Mouse (Mus musculus): ENCODE measurements at regions not wholly inside any gene's neighbourhood (a gene's known extent, or its start where the extent isn't known, plus 50 kb on each side); places are given as distances from the start of the nearest gene placed in this dataset.
"Not testable (repeated sequence)": the region's sequence is repeated elsewhere in the genome, so short reads cannot be mapped to it uniquely, and the experiment has no call there.

DNA sequence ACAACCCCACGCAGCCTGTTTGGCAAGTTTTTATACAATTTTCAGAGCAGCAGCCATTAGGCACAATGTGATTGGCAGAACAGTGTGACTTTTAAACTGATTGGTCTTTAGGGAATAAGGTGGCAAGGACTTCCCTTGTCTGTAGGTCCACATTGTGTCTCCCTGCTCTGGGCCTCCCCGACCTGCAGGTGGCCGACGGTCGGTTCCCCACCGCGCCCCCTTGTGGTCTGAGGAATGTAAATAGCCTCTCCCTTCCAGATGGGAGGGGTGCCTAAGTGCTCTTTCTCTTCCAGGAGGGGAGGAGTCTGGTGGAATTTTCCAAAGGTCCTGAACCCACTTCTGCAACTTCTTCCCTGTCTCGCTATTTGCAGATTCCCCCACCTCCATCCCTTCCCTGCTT, 52.5 kb upstream of the Prr5 start:
- not testable (repeated sequence) for H3K27me3 ChIP-seq (ENCODE audit: control insufficient read depth, insufficient read depth, low read length); H3K36me3 ChIP-seq (ENCODE audit: control insufficient read depth, insufficient read depth, low read length); H3K4me2 ChIP-seq (ENCODE audit: low read depth, low read length); H3K4me1 ChIP-seq (ENCODE audit: control insufficient read depth, insufficient read depth, low read length); H3K4me3 ChIP-seq (replicated peaks; ENCODE audit: low read length); H3K9me3 ChIP-seq (replicated peaks; ENCODE audit: control insufficient read depth, low read length); H3K27ac ChIP-seq (ENCODE audit: low read length); H3K9ac ChIP-seq (ENCODE audit: low read length)
- ATAC-seq (ENCODE audit: insufficient read depth, low FRiP score), result peak; percentile 45; the same call in 1 of the 2 replicates
- WGBS, result 8% methylated on average over 8 of the region's 8 CpGs

DNA sequence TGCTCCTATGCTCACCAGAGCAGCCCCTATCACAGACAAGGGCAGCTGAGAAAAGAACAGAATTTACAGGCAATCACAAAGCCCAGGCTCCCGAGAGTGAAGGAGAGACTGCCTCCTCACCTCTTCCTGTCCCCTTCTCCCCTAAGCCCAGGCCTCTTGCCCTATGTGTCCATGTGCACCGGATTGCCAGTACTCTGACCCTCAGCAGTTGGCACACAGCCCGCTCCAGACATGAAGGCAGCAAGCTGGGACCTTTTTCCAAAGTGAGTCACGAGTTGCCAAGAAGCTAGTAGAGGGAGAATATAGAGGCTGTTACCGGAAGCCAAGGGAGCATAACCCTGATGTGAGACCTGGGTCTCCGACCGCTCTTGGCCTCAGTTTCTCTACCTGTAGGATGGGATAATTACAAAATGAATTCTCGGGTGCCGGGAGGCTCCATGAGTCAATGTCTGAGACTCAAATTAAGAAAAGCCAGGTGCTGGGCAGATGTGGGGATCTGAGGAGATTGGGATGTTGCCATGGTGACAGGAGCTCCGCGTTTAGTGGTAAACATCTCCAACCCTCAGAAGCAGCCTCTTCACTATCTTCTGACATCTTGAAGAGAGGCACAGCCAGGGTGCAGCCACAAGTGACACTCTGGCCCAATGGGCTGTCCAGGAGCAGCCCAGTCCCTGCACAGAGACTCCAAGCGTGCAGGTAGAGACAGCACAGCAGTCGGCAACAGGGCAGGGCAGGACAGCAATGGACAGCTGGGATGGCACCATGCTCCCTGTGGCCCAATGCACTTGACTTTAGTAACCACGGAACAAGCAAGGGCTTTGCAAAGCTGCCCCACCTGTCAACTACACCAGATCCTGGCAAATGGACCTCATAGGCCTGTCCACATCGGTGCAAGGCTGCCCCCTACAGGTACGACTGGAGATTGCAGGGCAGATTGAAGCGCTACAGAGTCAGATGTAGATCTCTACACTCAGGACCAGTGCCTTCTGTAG, 55.6 kb upstream of the Prr5 start:
- no peaks in the 10 kb centered on the region for H3K9me3 ChIP-seq (replicated peaks; ENCODE audit: control insufficient read depth, low read length)
- H3K4me1 ChIP-seq (ENCODE audit: control insufficient read depth, insufficient read depth, low read length), result 0 out of 2 replicates have a peak, but pooled peaks cover 2% of the 10 kb centered on the region
- no peak overlapping the region for H3K4me3 ChIP-seq (replicated peaks; ENCODE audit: low read length)
- peaks cover 3% of the 10 kb centered on the region; the same call in 1 of the 2 replicates for H3K27me3 ChIP-seq (ENCODE audit: control insufficient read depth, insufficient read depth, low read length)
- ATAC-seq (ENCODE audit: insufficient read depth, low FRiP score), result peak; percentile 69; the same call in 1 of the 2 replicates
- no peak overlapping the region for H3K9ac ChIP-seq (ENCODE audit: low read length)
- no peaks in the 10 kb centered on the region for H3K36me3 ChIP-seq (ENCODE audit: control insufficient read depth, insufficient read depth, low read length)
- no peak overlapping the region for H3K4me2 ChIP-seq (ENCODE audit: low read depth, low read length)
- H3K27ac ChIP-seq (ENCODE audit: low read length), result no peak overlapping the region
- 49% methylated on average over 17 of the region's 17 CpGs for WGBS

DNA sequence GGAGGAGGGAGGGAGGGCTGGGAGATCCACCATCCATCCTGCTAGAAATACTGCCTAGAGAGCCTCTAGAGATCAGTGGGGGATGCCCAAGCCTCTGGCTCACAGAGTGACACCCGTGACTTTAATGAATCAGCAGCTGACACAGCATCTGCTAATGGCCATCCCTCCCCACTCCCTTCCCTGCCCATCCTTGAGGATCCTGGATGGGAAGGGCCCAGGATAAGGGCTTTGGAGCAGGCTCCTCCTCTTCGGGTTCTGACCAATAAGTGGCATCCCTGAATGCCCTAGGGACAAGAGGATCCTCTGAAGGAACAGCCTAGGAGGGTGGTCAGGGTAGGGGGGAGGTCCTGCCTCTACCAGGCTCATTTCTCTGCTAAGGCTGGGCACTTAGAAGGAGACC, 55.3 kb upstream of the Rtl6 start:
- H3K9ac ChIP-seq (ENCODE audit: low read length), result no peak overlapping the region
- no peak for ATAC-seq (ENCODE audit: insufficient read depth, low FRiP score)
- H3K27me3 ChIP-seq (ENCODE audit: control insufficient read depth, insufficient read depth, low read length), result peaks cover 3% of the 10 kb centered on the region; the same call in 1 of the 2 replicates

DNA sequence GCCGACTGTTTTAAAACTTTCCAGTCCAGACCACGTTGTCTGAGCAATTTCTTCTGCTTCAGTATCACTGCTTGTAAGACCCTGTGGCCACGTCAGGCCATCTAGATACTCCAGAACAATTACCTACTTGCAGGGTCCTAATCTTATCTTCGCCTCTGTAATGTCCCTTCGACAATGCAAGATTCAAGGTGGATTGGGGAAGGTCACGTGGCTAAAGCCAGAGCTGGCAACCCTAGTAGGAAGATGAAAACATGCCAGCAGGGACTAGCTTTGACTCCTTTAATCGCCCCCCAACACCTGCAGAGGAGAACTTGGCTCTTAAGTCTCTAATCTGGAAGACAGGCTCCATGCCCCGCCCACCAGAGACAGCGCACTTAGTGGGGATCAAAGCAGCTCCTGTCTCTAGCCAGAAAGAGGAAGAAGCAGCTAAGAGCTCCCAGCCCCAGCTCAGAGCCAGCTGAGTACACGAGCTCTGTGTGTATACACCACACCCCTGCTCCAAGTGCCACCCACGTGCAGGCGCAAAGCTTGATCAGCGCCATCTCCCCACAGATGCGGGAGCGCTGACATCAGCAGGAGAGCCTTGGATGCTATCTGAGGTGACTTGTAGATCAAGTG, 52.3 kb upstream of the Rtl6 start:
- Histone ChIP-seq H3K36me3 (ENCODE audit: control insufficient read depth, insufficient read depth, low read length) (no peaks in the 10 kb centered on the region), H3K4me2 (ENCODE audit: low read depth, low read length) (no peak overlapping the region), H3K9me3 (replicated peaks; ENCODE audit: control insufficient read depth, low read length) (no peaks in the 10 kb centered on the region), H3K4me3 (replicated peaks; ENCODE audit: low read length) (no peak overlapping the region), H3K27ac (ENCODE audit: low read length) (no peak overlapping the region), H3K4me1 (ENCODE audit: control insufficient read depth, insufficient read depth, low read length) (no peaks in the 10 kb centered on the region), H3K9ac (ENCODE audit: low read length) (no peak overlapping the region), H3K27me3 (ENCODE audit: control insufficient read depth, insufficient read depth, low read length) (peaks cover 2% of the 10 kb centered on the region; the same call in 1 of the 2 replicates)
- no peak for ATAC-seq (ENCODE audit: insufficient read depth, low FRiP score)
- WGBS, result 41% methylated on average over 15 of the region's 15 CpGs

More for the DNA sequence above, 55.3 kb upstream of the Rtl6 start:
- Histone ChIP-seq H3K27ac (ENCODE audit: low read length) (no peak overlapping the region), H3K4me1 (ENCODE audit: control insufficient read depth, insufficient read depth, low read length) (0 out of 2 replicates have a peak, but pooled peaks cover 2% of the 10 kb centered on the region), H3K4me2 (ENCODE audit: low read depth, low read length) (no peak overlapping the region), H3K36me3 (ENCODE audit: control insufficient read depth, insufficient read depth, low read length) (no peaks in the 10 kb centered on the region), H3K4me3 (replicated peaks; ENCODE audit: low read length) (no peak overlapping the region), H3K9me3 (replicated peaks; ENCODE audit: control insufficient read depth, low read length) (no peaks in the 10 kb centered on the region)
- WGBS, result 31% methylated on average over 2 of the region's 2 CpGs

DNA sequence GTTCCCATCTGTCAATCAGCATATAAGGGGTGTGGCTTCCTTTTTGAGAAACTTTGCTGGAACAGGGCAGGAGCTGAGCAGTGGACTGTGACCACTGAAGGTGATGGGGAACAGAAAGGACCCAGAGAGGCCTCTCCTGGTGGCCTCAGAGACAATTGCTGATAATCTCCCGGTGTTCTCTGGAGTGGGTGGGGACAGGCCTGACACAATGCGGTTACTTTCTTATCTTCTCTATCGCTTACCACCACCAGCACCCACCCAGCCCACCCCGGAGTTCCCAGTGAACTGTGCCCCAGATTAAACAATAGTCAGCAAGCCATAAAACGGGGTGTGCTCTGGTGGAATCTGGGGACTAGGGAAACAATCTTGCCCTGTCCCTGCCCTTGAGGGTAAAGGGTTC, 51.4 kb upstream of the Rtl6 start:
- WGBS, result 65% methylated on average over 5 of the region's 5 CpGs

More for the DNA sequence above, 51.4 kb upstream of the Rtl6 start:
- Histone ChIP-seq H3K9ac (ENCODE audit: low read length) (no peak overlapping the region), H3K4me2 (ENCODE audit: low read depth, low read length) (no peak overlapping the region), H3K4me1 (ENCODE audit: control insufficient read depth, insufficient read depth, low read length) (no peaks in the 10 kb centered on the region), H3K27ac (ENCODE audit: low read length) (no peak overlapping the region), H3K27me3 (ENCODE audit: control insufficient read depth, insufficient read depth, low read length) (no peaks in the 10 kb centered on the region; the same call in 1 of the 2 replicates), H3K36me3 (ENCODE audit: control insufficient read depth, insufficient read depth, low read length) (no peaks in the 10 kb centered on the region), H3K4me3 (replicated peaks; ENCODE audit: low read length) (no peak overlapping the region), H3K9me3 (replicated peaks; ENCODE audit: control insufficient read depth, low read length) (no peaks in the 10 kb centered on the region)
- no peak for ATAC-seq (ENCODE audit: insufficient read depth, low FRiP score)

All from stomach, embryonic 16.5 days (tissue).